Mouse (Mus musculus) right cerebral cortex, postnatal 25 days (tissue): ENCODE data around the gene Got2.

Experiments used
- DNase-seq: peaks from one replicate; pipeline ENCODE4 v3.0.0; 2022

The Got2 gene

DNA sequence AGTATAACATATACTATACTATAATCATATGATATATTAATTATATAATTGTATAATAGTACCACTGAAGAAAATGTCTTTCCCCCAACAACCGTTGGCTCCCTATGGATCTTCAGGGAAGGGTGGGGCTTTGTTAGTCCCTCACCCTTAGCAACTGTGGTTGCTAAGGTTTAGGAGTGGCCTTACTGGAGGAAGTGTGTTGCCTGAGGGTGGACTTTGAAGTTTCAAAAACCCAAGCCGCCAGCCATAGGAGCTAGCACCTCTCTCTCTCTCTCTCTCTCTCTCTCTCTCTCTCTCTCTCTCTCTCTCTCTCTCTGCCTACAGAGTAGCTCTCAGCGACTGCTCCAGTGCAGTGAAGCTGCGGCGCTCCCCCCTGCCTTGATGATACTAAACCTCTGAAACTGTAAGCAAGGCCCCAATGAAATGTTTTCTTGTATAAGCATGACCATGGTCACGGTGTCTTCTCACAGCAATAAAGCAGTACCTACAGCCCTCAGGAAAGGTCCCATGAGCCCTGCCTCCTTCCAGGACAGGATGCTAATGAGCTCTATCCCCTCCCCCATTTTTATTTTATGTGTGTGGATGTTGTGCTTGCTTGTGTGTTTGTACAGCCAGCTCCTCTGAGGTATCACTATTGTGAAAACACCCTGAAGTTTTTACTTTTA lies 72.2 kb downstream of the Got2 start:
- DNase-seq, result no peak
